Mouse (Mus musculus) liver, postnatal 0 days (tissue): Measurements from ENCODE around the gene Nav2. TPM values are rescaled to one million over a fixed set of nuclear protein-coding genes. Genes with fewer than 3 reads are reported as not detected.

Experiments
- ATAC-seq: fragments of 200-750 bp; cut with Nextera tagmentation; 2 replicates; pipeline ENCODE4 v1.8.0; 2017; ENCODE audit warnings: mild to moderate bottlenecking, moderate library complexity
- DNase-seq: peaks from one replicate; pipeline ENCODE4 v3.0.0-alpha.2; 2016
- H3K27ac ChIP-seq: fragments of 300-500 bp; sonication (generic); 2 replicates; pipeline ENCODE4 v1.5.1; 2014; ENCODE audit warnings: antibody characterized with exemption, moderate library complexity, mild to moderate bottlenecking, low read depth
- H3K27me3 ChIP-seq: fragments of 300-500 bp; sonication (generic); 2 replicates; pipeline ENCODE4 v1.6.1; 2014; ENCODE audit warnings: low read length, control low read depth, mixed read lengths; ENCODE audit not compliant: insufficient read depth
- H3K36me3 ChIP-seq: fragments of 300-500 bp; sonication (generic); replicated peaks from 2 replicates; pipeline ENCODE4 v1.6.1; 2014; ENCODE audit warnings: mild to moderate bottlenecking, control low read depth, low read length, moderate library complexity, mixed read lengths; ENCODE audit not compliant: insufficient read depth
- H3K4me1 ChIP-seq: fragments of 300-500 bp; sonication (generic); 2 replicates; pipeline ENCODE4 v1.6.1; 2014; ENCODE audit warnings: antibody characterized with exemption, mild to moderate bottlenecking, control low read depth; ENCODE audit not compliant: insufficient read depth
- H3K4me2 ChIP-seq: fragments of 300-500 bp; sonication (generic); 2 replicates; pipeline ENCODE4 v1.6.1; 2014; ENCODE audit warnings: low read depth, mild to moderate bottlenecking, low read length, moderate library complexity, mixed read lengths
- H3K4me3 ChIP-seq: fragments of 300-500 bp; sonication (generic); 2 replicates; pipeline ENCODE4 v1.5.1; 2014; ENCODE audit warnings: low read depth, low read length
- H3K9ac ChIP-seq: fragments of 300-500 bp; sonication (generic); replicated peaks from 2 replicates; pipeline ENCODE4 v1.6.1; 2014; ENCODE audit warnings: mild to moderate bottlenecking, moderate library complexity
- H3K9me3 ChIP-seq: fragments of 300-500 bp; sonication (generic); 2 replicates; pipeline ENCODE4 v1.6.1; 2016; ENCODE audit warnings: mild to moderate bottlenecking, control low read depth, low read length, mixed read lengths
- CTCF ChIP-seq: sonication (generic); IDR thresholded peaks from 2 replicates; pipeline ENCODE4 v1.5.1; 2016; ENCODE audit warnings: antibody characterized with exemption, low read depth
- EP300 ChIP-seq: IDR thresholded peaks from 2 replicates; pipeline ENCODE4 v1.6.1; 2016; ENCODE audit warnings: antibody characterized with exemption, low read depth, mild to moderate bottlenecking
- WGBS: fragments of 180-500 bp; shearing (Covaris S2); extraction: QIAGEN DNeasy Blood & Tissue Kit; methylation state at CpG from one replicate; pipeline ENCODE4 v1.1.7; 2014; ENCODE audit not compliant: insufficient replicate concordance; 5-methylcytosine and 5-hydroxymethylcytosine counted together
- polyA plus RNA-seq: library from polyadenylated mRNA; unstranded; fragments of >200 nt; fragmentation: Nextera tagmentation; extraction: Ambion mirVana; gene quantifications from 2 replicates; pipeline ENCODE4 v1.2.1, GENCODE M21; 2015

Nav2 gene
- polyA plus RNA-seq, 1 experiment from 2014 or later = 3.3 TPM

- WGBS = 25% methylated on average over 18 of the region's 18 CpGs
- TF ChIP-seq CTCF = no peak
- TF ChIP-seq EP300 = no peak
- Histone ChIP-seq H3K9me3 (no peaks in the 10 kb centered on the region), H3K36me3 (no peaks in the 10 kb centered on the region), H3K9ac (no peak overlapping the region), H3K4me1 (peaks cover 5% of the 10 kb centered on the region; the same call in 1 of the 2 replicates), H3K4me2 (no peak overlapping the region), H3K27ac (no peak overlapping the region), H3K27me3 (peaks cover 69% of the 10 kb centered on the region), H3K4me3 (no peak overlapping the region)
- no peak for DNase-seq
- no peak for ATAC-seq
Observed at GRCm38 (mm10) chr7:49639864-49640708, 731.6 kb downstream of the Nav2 start.

GRCm38 (mm10) chr7:49640709-49641305, 732.3 kb downstream of the Nav2 start:
- no peak for TF ChIP-seq CTCF
- no peak for TF ChIP-seq EP300
- 28% methylated on average over 3 of the region's 3 CpGs for WGBS
- no peak for DNase-seq

More at GRCm38 (mm10) chr7:49640709-49641305, 732.3 kb downstream of the Nav2 start:
- no peak overlapping the region for H3K9ac ChIP-seq
- peaks cover 62% of the 10 kb centered on the region for H3K27me3 ChIP-seq
- H3K9me3 ChIP-seq = no peaks in the 10 kb centered on the region
- H3K27ac ChIP-seq = no peak overlapping the region
- H3K4me2 ChIP-seq = no peak overlapping the region
- H3K4me1 ChIP-seq = peaks cover 5% of the 10 kb centered on the region; the same call in 1 of the 2 replicates
- no peak for ATAC-seq
- H3K36me3 ChIP-seq = no peaks in the 10 kb centered on the region
- no peak overlapping the region for H3K4me3 ChIP-seq

Other genes with a start within 250 kb of the Nav2 start
- gene Zdhhc13, start 119.7 kb upstream of the Nav2 start, polyA plus RNA-seq = 8.2 and 10.3 TPM in 2 replicates
- 0.85 and 2.5 TPM in 2 replicates for gene Csrp3, start 60.7 kb upstream of the Nav2 start, polyA plus RNA-seq
- gene E2f8, start 27.1 kb upstream of the Nav2 start, polyA plus RNA-seq = 12.8 and 13.0 TPM in 2 replicates